In the genomic region with DNA sequence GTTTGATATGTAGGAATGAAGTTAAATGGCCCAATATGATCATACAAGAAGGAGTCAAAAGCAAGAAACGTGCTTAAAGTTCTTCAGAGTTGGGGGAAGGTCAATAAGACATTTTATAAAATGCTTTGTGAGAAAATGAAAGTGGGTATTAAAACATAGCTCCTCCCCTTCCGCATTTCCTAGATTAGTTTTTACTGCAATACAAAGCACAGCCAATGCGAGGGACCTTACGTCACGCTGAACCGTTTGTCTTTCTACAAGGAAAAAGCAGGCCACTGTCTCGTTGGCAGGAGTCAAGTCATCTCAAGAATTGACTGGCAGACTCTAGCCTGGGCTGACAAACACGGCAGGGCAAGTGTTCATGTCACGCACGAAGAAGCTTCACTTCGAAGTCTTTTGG, we compare ENCODE assay signal across 29 mouse cellular contexts.
DNase-seq lines count a peak whose midpoint lies in the region; ATAC-seq and TF ChIP-seq lines count a peak whose summit lies in the region.
"Had no signal": no experiment of that assay in that cellular context is flagged by ENCODE, and none has a peak within 500 bp of the region (broad histone marks: within the 10 kb centered on the region; RNA-seq: fewer than 3 reads in every experiment).

No protein-coding gene starts in this region.

- H3K9me3 ChIP-seq in G1E (replicated peaks): no peaks in the 10 kb centered on the region
- H3K9me3 ChIP-seq in forebrain, embryonic 11.5 days (ENCODE audit: control insufficient read depth, low read length): no peaks in the 10 kb centered on the region
- H3K9me3 ChIP-seq: embryonic facial prominence, embryonic 10.5 days; embryonic facial prominence, embryonic 13.5 days; forebrain, embryonic 13.5 days; heart, embryonic 12.5 days; heart, embryonic 15.5 days; hindbrain, embryonic 10.5 days; hindbrain, embryonic 13.5 days had no signal

- ATAC-seq in G1E (ENCODE audit: extremely low read depth, insufficient number of reproducible peaks, low FRiP score, poor library complexity, severe bottlenecking): peak; percentile 66
- no peak for ATAC-seq in forebrain, embryonic 11.5 days (replicated peaks; ENCODE audit: low FRiP score)
- ATAC-seq: forebrain, embryonic 13.5 days; forebrain, embryonic 16.5 days; hindbrain, embryonic 16.5 days had no signal

- H3K4me3 ChIP-seq in G1E (ENCODE audit: low read depth, low read length): no peak overlapping the region
- H3K4me3 ChIP-seq in forebrain, embryonic 11.5 days (ENCODE audit: low read depth, low read length): no peak overlapping the region
- H3K4me3 ChIP-seq: embryonic facial prominence, embryonic 10.5 days; embryonic facial prominence, embryonic 13.5 days; erythroblast, embryonic 14.5 days; forebrain, embryonic 13.5 days; heart, embryonic 12.5 days; heart, embryonic 15.5 days; hindbrain, embryonic 10.5 days; hindbrain, embryonic 13.5 days had no signal

- WGBS in forebrain, embryonic 11.5 days: 88% methylated on average over 11 of the region's 11 CpGs

- no peak overlapping the region for H3K9ac ChIP-seq in forebrain, embryonic 11.5 days (ENCODE audit: low read length)
- H3K9ac ChIP-seq: embryonic facial prominence, embryonic 13.5 days; forebrain, embryonic 13.5 days; heart, embryonic 12.5 days; heart, embryonic 15.5 days; hindbrain, embryonic 13.5 days had no signal

- H3K4me1 ChIP-seq in G1E (ENCODE audit: insufficient read depth, low read depth, low read length): peaks cover 13% of the 10 kb centered on the region
- no peaks in the 10 kb centered on the region for H3K4me1 ChIP-seq in forebrain, embryonic 11.5 days (replicated peaks; ENCODE audit: control insufficient read depth, insufficient read depth, low read length)
- H3K4me1 ChIP-seq: forebrain, embryonic 13.5 days; hindbrain, embryonic 13.5 days had no signal

- H3K27ac ChIP-seq in forebrain, embryonic 11.5 days (ENCODE audit: low read depth, low read length): no peak overlapping the region
- H3K27ac ChIP-seq: embryonic facial prominence, embryonic 10.5 days; embryonic facial prominence, embryonic 13.5 days; forebrain, embryonic 13.5 days; heart, embryonic 15.5 days; hindbrain, embryonic 10.5 days; hindbrain, embryonic 13.5 days had no signal

- H3K36me3 ChIP-seq in G1E (replicated peaks): no peaks in the 10 kb centered on the region
- H3K36me3 ChIP-seq in forebrain, embryonic 11.5 days (ENCODE audit: control insufficient read depth, insufficient read depth, low read length): no peaks in the 10 kb centered on the region
- H3K36me3 ChIP-seq: embryonic facial prominence, embryonic 10.5 days; embryonic facial prominence, embryonic 13.5 days; heart, embryonic 12.5 days; heart, embryonic 15.5 days; hindbrain, embryonic 10.5 days; hindbrain, embryonic 13.5 days had no signal

- H3K4me2 ChIP-seq in forebrain, embryonic 11.5 days (ENCODE audit: low read depth, low read length, severe bottlenecking): no peak overlapping the region
- H3K4me2 ChIP-seq: embryonic facial prominence, embryonic 13.5 days; forebrain, embryonic 13.5 days; heart, embryonic 12.5 days; heart, embryonic 15.5 days; hindbrain, embryonic 13.5 days had no signal

- peak; percentile 47 for DNase-seq in A20 (ENCODE audit: low read depth, low spot score)
- DNase-seq in CD4-positive, CD25-positive, alpha-beta regulatory T cell, adult 2 months (ENCODE audit: low read depth, low spot score): peak; percentile 41
- peak; percentile 3 for DNase-seq in G1E (ENCODE audit: low spot score)
- peak; percentile 34 for DNase-seq in induced T-regulatory cell, adult 2 months (ENCODE audit: low read depth)
- DNase-seq in adipocyte (ENCODE audit: low spot score): no peak
- no peak for DNase-seq in lung, adult 18-20 months
- DNase-seq in cerebellum, postnatal 36 days: no peak
- no peak for DNase-seq in forebrain, embryonic 11.5 days (ENCODE audit: low spot score)
- DNase-seq: adrenal gland, adult 8-10 months; adrenal gland, postnatal 25 days; cerebellum, adult 18-20 months; cerebellum, adult 9-10 months; cerebellum, postnatal 14 days; gastrocnemius, postnatal 10 days; gastrocnemius, postnatal 36 days; heart, adult 11 months; heart, postnatal 10 days; heart, postnatal 36 days; kidney, adult 11 months had no signal

- no peak for TF ChIP-seq CTCF in G1E (IDR thresholded peaks at IDR 0.05; ENCODE audit: low read depth, low read length)

- no peaks in the 10 kb centered on the region for H3K27me3 ChIP-seq in G1E (ENCODE audit: insufficient read depth, low read length)
- no peaks in the 10 kb centered on the region for H3K27me3 ChIP-seq in forebrain, embryonic 11.5 days (ENCODE audit: control insufficient read depth, insufficient read depth, low read length)
- H3K27me3 ChIP-seq: embryonic facial prominence, embryonic 13.5 days; forebrain, embryonic 13.5 days; heart, embryonic 12.5 days; heart, embryonic 15.5 days; hindbrain, embryonic 13.5 days had no signal

Comparison
In these comparisons a context has a peak if more than half of its experiments do, and no peak if none do; other contexts are left out.
1. DNase-seq: peak in A20 (single experiment), CD4-positive, CD25-positive, alpha-beta regulatory T cell, adult 2 months (single experiment), G1E (single experiment) and induced T-regulatory cell, adult 2 months (single experiment); none in adipocyte (single experiment), lung, adult 18-20 months (0 of 2), cerebellum, postnatal 36 days (0 of 2) and forebrain, embryonic 11.5 days (single experiment).